Mouse (Mus musculus) heart, postnatal 0 days (tissue): ENCODE data around the gene Strn3.

Experiments
- CTCF ChIP-seq: IDR thresholded peaks from 2 replicates; pipeline ENCODE4 v1.5.1; 2016; ENCODE audit warnings: antibody characterized with exemption, control low read depth, low read depth
- EP300 ChIP-seq: IDR thresholded peaks from 2 replicates; pipeline ENCODE4 v1.6.1; 2016; ENCODE audit warnings: antibody characterized with exemption, low read depth

DNA sequence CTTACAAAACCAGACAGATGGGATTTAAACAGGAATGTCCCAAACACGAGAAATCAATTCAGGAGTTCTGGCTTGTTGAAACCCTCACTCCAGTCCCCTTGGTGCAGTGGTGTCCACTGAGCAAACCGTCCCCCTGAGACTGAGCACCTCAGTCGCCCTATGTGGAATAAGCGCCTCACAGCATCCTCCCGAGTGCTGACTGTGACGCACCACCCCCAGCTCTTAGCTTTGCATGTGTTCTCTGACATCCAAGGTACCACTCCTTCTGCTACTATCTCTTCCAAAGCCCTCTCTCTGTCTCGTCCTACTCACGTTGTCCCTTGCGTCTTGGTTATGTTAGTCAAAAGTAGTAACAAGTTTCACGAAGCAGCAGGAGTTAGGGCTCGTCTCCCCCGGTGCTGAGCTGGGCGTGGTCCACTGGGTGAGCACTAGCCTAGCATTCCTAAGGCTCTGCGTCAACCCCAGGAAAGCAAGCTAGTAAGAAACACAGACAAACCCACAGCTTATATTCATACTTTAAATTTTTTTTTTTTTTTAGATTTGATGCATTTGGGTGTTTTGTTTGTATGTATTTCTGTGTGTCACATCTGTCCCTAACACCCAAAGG is 43.0 kb upstream of the Strn3 start:
- TF ChIP-seq CTCF (no peak), EP300 (no peak)
